Mouse (Mus musculus) macrophage (primary cell): ENCODE results near the gene Stac2. TPM values are rescaled to one million over a fixed set of nuclear protein-coding genes. Genes with fewer than 3 reads are reported as not detected.

Experiments used
- H3K27ac ChIP-seq: fragments of 350-480 bp; formaldehyde crosslinking; 2 replicates; pipeline ENCODE4 v1.9.0; 2021
- H3K36me3 ChIP-seq: fragments of 350-480 bp; formaldehyde crosslinking; 2 replicates; pipeline ENCODE4 v1.9.0; 2021; ENCODE audit errors: inconsistent target
- H3K4me3 ChIP-seq: fragments of 350-480 bp; formaldehyde crosslinking; 2 replicates; pipeline ENCODE4 v1.9.0; 2021; ENCODE audit errors: inconsistent target
- H3K79me2 ChIP-seq: fragments of 350-480 bp; formaldehyde crosslinking; 2 replicates; pipeline ENCODE4 v1.9.0; 2021; ENCODE audit errors: inconsistent target
- WGBS: methylation state at CpG from one replicate; pipeline ENCODE4 v1.1.7; 2026; ENCODE audit warnings: inconsistent platforms; ENCODE audit not compliant: missing documents; 5-methylcytosine and 5-hydroxymethylcytosine counted together
- polyA plus RNA-seq: library from polyadenylated mRNA; stranded (reverse); fragments of 250-400 nt; gene quantifications from 3 replicates; pipeline ENCODE4 v1.2.4, GENCODE M21; 2018; ENCODE audit warnings: inconsistent platforms

The Stac2 gene
- polyA plus RNA-seq, 1 experiment from 2014 or later = 9.6 TPM

GRCm38 (mm10) chr11:98042741-98043140 lies 10.5 kb downstream of the Stac2 start:
- Histone ChIP-seq H3K4me3 (no peak overlapping the region), H3K27ac (no peak overlapping the region), H3K79me2 (no peaks in the 10 kb centered on the region), H3K36me3 (no peaks in the 10 kb centered on the region)
- WGBS = 69% methylated on average over 6 of the region's 6 CpGs

GRCm38 (mm10) chr11:98040975-98041374 lies 12.3 kb downstream of the Stac2 start:
- Histone ChIP-seq H3K4me3 (no peak overlapping the region), H3K79me2 (no peaks in the 10 kb centered on the region), H3K36me3 (no peaks in the 10 kb centered on the region), H3K27ac (no peak overlapping the region)
- 84% methylated on average over 8 of the region's 8 CpGs for WGBS

- no peak overlapping the region for H3K27ac ChIP-seq
- H3K36me3 ChIP-seq = no peaks in the 10 kb centered on the region
- H3K79me2 ChIP-seq = no peaks in the 10 kb centered on the region
- no peak overlapping the region for H3K4me3 ChIP-seq
- WGBS = 87% methylated on average over 14 of the region's 14 CpGs
Measured at GRCm38 (mm10) chr11:98037871-98038270, 15.4 kb downstream of the Stac2 start.

- peaks cover 3% of the 10 kb centered on the region; the same call in 1 of the 2 replicates for H3K36me3 ChIP-seq
- no peaks in the 10 kb centered on the region for H3K79me2 ChIP-seq
- 3% methylated on average over 24 of the region's 27 CpGs for WGBS
- H3K27ac ChIP-seq = no peak overlapping the region
- no peak overlapping the region for H3K4me3 ChIP-seq
Measured at GRCm38 (mm10) chr11:98035977-98036377, 17.3 kb downstream of the Stac2 start.

GRCm38 (mm10) chr11:98034840-98035239 lies 18.4 kb downstream of the Stac2 start:
- no peak overlapping the region for H3K4me3 ChIP-seq
- 87% methylated on average over 4 of the region's 4 CpGs for WGBS
- peaks cover 9% of the 10 kb centered on the region; the same call in 1 of the 2 replicates for H3K36me3 ChIP-seq
- H3K79me2 ChIP-seq = no peaks in the 10 kb centered on the region
- no peak overlapping the region for H3K27ac ChIP-seq

- peaks cover 17% of the 10 kb centered on the region for H3K36me3 ChIP-seq
- peaks cover under 1% of the 10 kb centered on the region for H3K79me2 ChIP-seq
- 81% methylated on average over 5 of the region's 5 CpGs for WGBS
- no peak overlapping the region for H3K27ac ChIP-seq
- no peak overlapping the region for H3K4me3 ChIP-seq
Measured at GRCm38 (mm10) chr11:98034061-98034460, 19.2 kb downstream of the Stac2 start.

GRCm38 (mm10) chr11:98031443-98031770 lies 21.9 kb downstream of the Stac2 start:
- H3K36me3 ChIP-seq = peaks cover 21% of the 10 kb centered on the region
- 16% methylated on average over 4 of the region's 5 CpGs for WGBS
- peaks cover 21% of the 10 kb centered on the region for H3K79me2 ChIP-seq
- H3K4me3 ChIP-seq = no peak overlapping the region
- H3K27ac ChIP-seq = no peak overlapping the region

GRCm38 (mm10) chr11:98030701-98031442 lies 22.4 kb downstream of the Stac2 start:
- peaks cover 21% of the 10 kb centered on the region for H3K79me2 ChIP-seq
- peaks cover 21% of the 10 kb centered on the region for H3K36me3 ChIP-seq
- 86% methylated on average over 5 of the region's 5 CpGs for WGBS
- no peak overlapping the region for H3K4me3 ChIP-seq
- H3K27ac ChIP-seq = no peak overlapping the region

- Histone ChIP-seq H3K79me2 (peaks cover 21% of the 10 kb centered on the region), H3K36me3 (peaks cover 21% of the 10 kb centered on the region), H3K27ac (peak overlapping the region; percentile 69), H3K4me3 (peak overlapping the region; percentile 97)
- WGBS = 23% methylated on average over 7 of the region's 7 CpGs
Measured at GRCm38 (mm10) chr11:98027785-98028184, 25.5 kb downstream of the Stac2 start.

GRCm38 (mm10) chr11:98027297-98027688 lies 26.0 kb downstream of the Stac2 start:
- peaks cover 21% of the 10 kb centered on the region for H3K79me2 ChIP-seq
- H3K27ac ChIP-seq = peak overlapping the region; percentile 69
- under 1% methylated on average over 18 of the region's 18 CpGs for WGBS
- H3K4me3 ChIP-seq = peak overlapping the region; percentile 97
- H3K36me3 ChIP-seq = peaks cover 21% of the 10 kb centered on the region

- under 1% methylated on average over 69 of the region's 69 CpGs for WGBS
- Histone ChIP-seq H3K79me2 (peaks cover 21% of the 10 kb centered on the region), H3K27ac (peak within 1 kb of the TSS; percentile 97), H3K4me3 (peak within 1 kb of the TSS; percentile 97), H3K36me3 (peaks cover 21% of the 10 kb centered on the region)
Measured at GRCm38 (mm10) chr11:98026570-98027296, 26.5 kb downstream of the Stac2 start, which contains the start of gene Rpl19. TSS of gene Rpl19 (plus strand) at chr11:98026710.

- WGBS = 10% methylated on average over 15 of the region's 15 CpGs
- Histone ChIP-seq H3K4me3 (peak overlapping the region; percentile 97), H3K36me3 (peaks cover 20% of the 10 kb centered on the region), H3K79me2 (peaks cover 21% of the 10 kb centered on the region), H3K27ac (peak overlapping the region; percentile 97)
Measured at GRCm38 (mm10) chr11:98026248-98026569, 27.1 kb downstream of the Stac2 start.

- Histone ChIP-seq H3K79me2 (peaks cover 21% of the 10 kb centered on the region), H3K4me3 (no peak overlapping the region), H3K27ac (no peak overlapping the region), H3K36me3 (peaks cover 8% of the 10 kb centered on the region)
- WGBS = 83% methylated on average over 3 of the region's 3 CpGs
Measured at GRCm38 (mm10) chr11:98024516-98024915, 28.7 kb downstream of the Stac2 start.

GRCm38 (mm10) chr11:98022555-98023371 lies 30.5 kb downstream of the Stac2 start, which contains the start of gene Cacnb1:
TSS of gene Cacnb1 (minus strand) at chr11:98023034.
- Histone ChIP-seq H3K79me2 (peaks cover 8% of the 10 kb centered on the region), H3K4me3 (peak within 1 kb of the TSS; percentile 40), H3K36me3 (no peaks in the 10 kb centered on the region), H3K27ac (peak within 1 kb of the TSS; percentile 52)
- WGBS = 3% methylated on average over 21 of the region's 52 CpGs

- H3K27ac ChIP-seq = no peak overlapping the region
- 0% methylated on average over 21 of the region's 23 CpGs for WGBS
- H3K36me3 ChIP-seq = no peaks in the 10 kb centered on the region
- H3K4me3 ChIP-seq = peak overlapping the region; percentile 40
- peaks cover 2% of the 10 kb centered on the region for H3K79me2 ChIP-seq
Measured at GRCm38 (mm10) chr11:98022253-98022554, 31.1 kb downstream of the Stac2 start.
